Mouse (Mus musculus): ENCODE measurements at regions not wholly inside any gene's neighbourhood (a gene's known extent, or its start where the extent isn't known, plus 50 kb on each side); places are given as distances from the start of the nearest gene placed in this dataset.
A peak's percentile ranks its signal among the peaks of the same experiment; 100 is the strongest.

GRCm38 (mm10) chr4:48803777-48804176, 140.5 kb downstream of the Cavin4 start:
- H3K36me3 ChIP-seq (ENCODE audit: control insufficient read depth, insufficient read depth), result no peaks in the 10 kb centered on the region
- WGBS, result 21% methylated on average over 3 of the region's 3 CpGs
- H3K4me1 ChIP-seq (ENCODE audit: control insufficient read depth, insufficient read depth, low read length), result peaks cover 5% of the 10 kb centered on the region
- no peak overlapping the region for H3K4me2 ChIP-seq (ENCODE audit: low read depth, low read length)
- no peaks in the 10 kb centered on the region for H3K9me3 ChIP-seq (replicated peaks; ENCODE audit: control insufficient read depth, low read length)
- H3K4me3 ChIP-seq (ENCODE audit: low read length), result no peak overlapping the region
- peak overlapping the region; percentile 15; the same call in 1 of the 2 replicates for H3K27ac ChIP-seq (ENCODE audit: low read length)
- H3K27me3 ChIP-seq (ENCODE audit: control insufficient read depth, insufficient read depth, low read length), result no peaks in the 10 kb centered on the region
- no peak; the same call in 1 of the 2 replicates for ATAC-seq (replicated peaks; ENCODE audit: extremely low read depth, insufficient read depth, low FRiP score)
- no peak overlapping the region for H3K9ac ChIP-seq (ENCODE audit: low read length)

DNA sequence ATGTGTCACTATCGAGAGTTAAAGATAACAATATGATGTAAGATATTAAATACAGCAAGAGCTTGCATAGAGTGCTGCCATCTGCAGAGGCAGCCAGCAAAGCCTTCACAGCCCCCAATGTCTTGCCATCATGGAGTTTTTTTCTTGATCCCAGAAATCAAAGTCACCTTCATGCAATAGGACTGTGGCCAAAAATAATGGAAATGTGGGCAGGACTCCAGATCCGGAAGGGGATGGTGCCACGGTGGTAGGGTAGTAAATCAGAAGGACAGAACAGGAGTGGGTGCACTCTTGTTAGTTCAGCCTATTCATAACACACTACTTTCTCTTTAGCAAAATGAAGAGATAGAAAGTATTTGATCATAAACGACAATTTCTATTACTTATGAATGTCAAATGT, 145.3 kb downstream of the Cavin4 start:
- no peak for ATAC-seq (replicated peaks; ENCODE audit: extremely low read depth, insufficient read depth, low FRiP score)
- WGBS, result 54% methylated on average over 4 of the region's 4 CpGs
- no peaks in the 10 kb centered on the region for H3K9me3 ChIP-seq (replicated peaks; ENCODE audit: control insufficient read depth, low read length)

GRCm38 (mm10) chr4:48833718-48834117, 170.4 kb downstream of the Cavin4 start:
- ATAC-seq (replicated peaks; ENCODE audit: extremely low read depth, insufficient read depth, low FRiP score), result no peak
- H3K4me2 ChIP-seq (ENCODE audit: low read depth, low read length), result no peak overlapping the region
- no peaks in the 10 kb centered on the region for H3K9me3 ChIP-seq (replicated peaks; ENCODE audit: control insufficient read depth, low read length)
- H3K4me3 ChIP-seq (ENCODE audit: low read length), result no peak overlapping the region
- WGBS, result 63% methylated on average over 2 of the region's 2 CpGs
- no peak overlapping the region for H3K9ac ChIP-seq (ENCODE audit: low read length)
- H3K36me3 ChIP-seq (ENCODE audit: control insufficient read depth, insufficient read depth), result no peaks in the 10 kb centered on the region
- H3K4me1 ChIP-seq (ENCODE audit: control insufficient read depth, insufficient read depth, low read length), result no peaks in the 10 kb centered on the region
- no peak overlapping the region for H3K27ac ChIP-seq (ENCODE audit: low read length)
- H3K27me3 ChIP-seq (ENCODE audit: control insufficient read depth, insufficient read depth, low read length), result no peaks in the 10 kb centered on the region

More for the DNA sequence above, 145.3 kb downstream of the Cavin4 start:
- Histone ChIP-seq H3K4me2 (ENCODE audit: low read depth, low read length) (no peak overlapping the region), H3K4me3 (ENCODE audit: low read length) (no peak overlapping the region), H3K4me1 (ENCODE audit: control insufficient read depth, insufficient read depth, low read length) (peaks cover 3% of the 10 kb centered on the region), H3K27me3 (ENCODE audit: control insufficient read depth, insufficient read depth, low read length) (no peaks in the 10 kb centered on the region), H3K9ac (ENCODE audit: low read length) (no peak overlapping the region), H3K27ac (ENCODE audit: low read length) (no peak overlapping the region), H3K36me3 (ENCODE audit: control insufficient read depth, insufficient read depth) (no peaks in the 10 kb centered on the region)

DNA sequence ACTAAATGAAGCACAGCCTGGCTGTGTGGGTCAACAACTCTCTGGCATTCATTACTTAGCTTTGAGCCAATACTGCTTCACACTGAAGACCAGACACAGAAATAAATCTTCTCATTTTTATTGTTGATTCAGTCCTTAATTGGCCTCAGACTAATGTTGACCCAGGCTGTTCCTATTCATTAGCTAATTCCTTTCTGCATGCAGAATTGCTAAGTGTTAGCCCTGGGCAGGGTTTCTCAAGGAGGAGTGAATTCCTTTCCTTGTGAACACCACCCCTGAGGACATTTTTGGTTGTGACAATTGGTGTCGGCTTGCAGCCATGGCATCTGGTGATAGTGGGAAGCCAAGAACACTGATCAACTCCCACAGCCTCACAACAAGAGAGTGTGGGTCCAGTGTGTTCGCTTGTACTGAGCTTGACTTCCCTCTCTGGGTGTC, 179.5 kb downstream of the Cavin4 start:
- WGBS, result 46% methylated on average over 2 of the region's 2 CpGs
- no peak overlapping the region for H3K27ac ChIP-seq (ENCODE audit: low read length)
- no peak for ATAC-seq (replicated peaks; ENCODE audit: extremely low read depth, insufficient read depth, low FRiP score)
- H3K4me1 ChIP-seq (ENCODE audit: control insufficient read depth, insufficient read depth, low read length), result peaks cover 11% of the 10 kb centered on the region
- H3K4me3 ChIP-seq (ENCODE audit: low read length), result no peak overlapping the region
- H3K9me3 ChIP-seq (replicated peaks; ENCODE audit: control insufficient read depth, low read length), result no peaks in the 10 kb centered on the region
- no peaks in the 10 kb centered on the region for H3K36me3 ChIP-seq (ENCODE audit: control insufficient read depth, insufficient read depth)
- no peak overlapping the region for H3K9ac ChIP-seq (ENCODE audit: low read length)
- no peak overlapping the region for H3K4me2 ChIP-seq (ENCODE audit: low read depth, low read length)
- H3K27me3 ChIP-seq (ENCODE audit: control insufficient read depth, insufficient read depth, low read length), result no peaks in the 10 kb centered on the region

DNA sequence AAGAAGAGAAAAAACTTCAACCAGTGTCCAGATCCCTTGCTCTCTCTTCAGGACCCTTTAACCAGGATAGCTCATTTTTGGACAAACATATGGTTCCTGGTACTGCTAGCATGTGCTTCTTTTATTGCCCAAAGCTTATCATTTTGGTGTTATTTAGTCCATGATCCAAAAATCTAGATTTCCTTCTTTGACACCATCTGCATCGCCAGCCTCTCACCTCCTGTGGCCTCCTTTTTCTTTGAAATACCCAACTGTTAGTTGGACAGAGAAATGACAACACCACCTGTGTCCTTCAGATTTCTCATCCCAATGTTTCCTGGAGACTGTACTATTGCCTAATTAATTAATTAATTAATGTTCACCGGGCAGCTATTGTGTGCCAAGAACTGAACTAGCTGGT, 188.0 kb upstream of the Plppr1 start:
- no peaks in the 10 kb centered on the region for H3K36me3 ChIP-seq (ENCODE audit: control insufficient read depth, insufficient read depth)
- H3K4me1 ChIP-seq (ENCODE audit: control insufficient read depth, insufficient read depth, low read length), result no peaks in the 10 kb centered on the region
- H3K4me3 ChIP-seq (ENCODE audit: low read length), result no peak overlapping the region
- no peak overlapping the region for H3K27ac ChIP-seq (ENCODE audit: low read length)
- 86% methylated on average over 2 of the region's 2 CpGs for WGBS
- no peak for ATAC-seq (replicated peaks; ENCODE audit: extremely low read depth, insufficient read depth, low FRiP score)
- H3K27me3 ChIP-seq (ENCODE audit: control insufficient read depth, insufficient read depth, low read length), result no peaks in the 10 kb centered on the region
- no peaks in the 10 kb centered on the region for H3K9me3 ChIP-seq (replicated peaks; ENCODE audit: control insufficient read depth, low read length)
- H3K9ac ChIP-seq (ENCODE audit: low read length), result no peak overlapping the region
- no peak overlapping the region for H3K4me2 ChIP-seq (ENCODE audit: low read depth, low read length)

- H3K27me3 ChIP-seq (ENCODE audit: control insufficient read depth, insufficient read depth, low read length), result no peaks in the 10 kb centered on the region
- no peaks in the 10 kb centered on the region for H3K36me3 ChIP-seq (ENCODE audit: control insufficient read depth, insufficient read depth)
- no peaks in the 10 kb centered on the region for H3K9me3 ChIP-seq (replicated peaks; ENCODE audit: control insufficient read depth, low read length)
- H3K4me2 ChIP-seq (ENCODE audit: low read depth, low read length), result no peak overlapping the region
- H3K9ac ChIP-seq (ENCODE audit: low read length), result no peak overlapping the region
- no peak overlapping the region for H3K4me3 ChIP-seq (ENCODE audit: low read length)
- no peak overlapping the region for H3K27ac ChIP-seq (ENCODE audit: low read length)
- ATAC-seq (replicated peaks; ENCODE audit: extremely low read depth, insufficient read depth, low FRiP score), result no peak
- no peaks in the 10 kb centered on the region for H3K4me1 ChIP-seq (ENCODE audit: control insufficient read depth, insufficient read depth, low read length)
- 61% methylated on average over 4 of the region's 4 CpGs for WGBS
Measured at GRCm38 (mm10) chr4:48889074-48889592, 169.9 kb upstream of the Plppr1 start.

- Histone ChIP-seq H3K27me3 (ENCODE audit: control insufficient read depth, insufficient read depth, low read length) (no peaks in the 10 kb centered on the region), H3K4me3 (ENCODE audit: low read length) (no peak overlapping the region), H3K9me3 (replicated peaks; ENCODE audit: control insufficient read depth, low read length) (no peaks in the 10 kb centered on the region), H3K4me2 (ENCODE audit: low read depth, low read length) (no peak overlapping the region), H3K36me3 (ENCODE audit: control insufficient read depth, insufficient read depth) (no peaks in the 10 kb centered on the region), H3K9ac (ENCODE audit: low read length) (no peak overlapping the region), H3K4me1 (ENCODE audit: control insufficient read depth, insufficient read depth, low read length) (no peaks in the 10 kb centered on the region), H3K27ac (ENCODE audit: low read length) (no peak overlapping the region)
- ATAC-seq (replicated peaks; ENCODE audit: extremely low read depth, insufficient read depth, low FRiP score), result no peak
- 59% methylated on average over 1 of the region's 1 CpGs for WGBS
Measured at GRCm38 (mm10) chr4:48904551-48904950, 154.5 kb upstream of the Plppr1 start.

GRCm38 (mm10) chr4:48905196-48905867, 153.7 kb upstream of the Plppr1 start:
- Histone ChIP-seq H3K27me3 (ENCODE audit: control insufficient read depth, insufficient read depth, low read length) (no peaks in the 10 kb centered on the region), H3K4me3 (ENCODE audit: low read length) (no peak overlapping the region), H3K36me3 (ENCODE audit: control insufficient read depth, insufficient read depth) (no peaks in the 10 kb centered on the region), H3K9me3 (replicated peaks; ENCODE audit: control insufficient read depth, low read length) (no peaks in the 10 kb centered on the region), H3K4me1 (ENCODE audit: control insufficient read depth, insufficient read depth, low read length) (no peaks in the 10 kb centered on the region), H3K4me2 (ENCODE audit: low read depth, low read length) (no peak overlapping the region), H3K9ac (ENCODE audit: low read length) (no peak overlapping the region), H3K27ac (ENCODE audit: low read length) (no peak overlapping the region)
- 77% methylated on average over 9 of the region's 9 CpGs for WGBS
- no peak for ATAC-seq (replicated peaks; ENCODE audit: extremely low read depth, insufficient read depth, low FRiP score)

GRCm38 (mm10) chr4:48909161-48909560, 149.9 kb upstream of the Plppr1 start:
- Histone ChIP-seq H3K4me1 (ENCODE audit: control insufficient read depth, insufficient read depth, low read length) (no peaks in the 10 kb centered on the region), H3K27me3 (ENCODE audit: control insufficient read depth, insufficient read depth, low read length) (no peaks in the 10 kb centered on the region), H3K4me2 (ENCODE audit: low read depth, low read length) (no peak overlapping the region), H3K9ac (ENCODE audit: low read length) (no peak overlapping the region), H3K27ac (ENCODE audit: low read length) (no peak overlapping the region), H3K36me3 (ENCODE audit: control insufficient read depth, insufficient read depth) (no peaks in the 10 kb centered on the region), H3K4me3 (ENCODE audit: low read length) (no peak overlapping the region), H3K9me3 (replicated peaks; ENCODE audit: control insufficient read depth, low read length) (no peaks in the 10 kb centered on the region)
- no peak for ATAC-seq (replicated peaks; ENCODE audit: extremely low read depth, insufficient read depth, low FRiP score)
- WGBS, result 67% methylated on average over 2 of the region's 2 CpGs
